Mouse (Mus musculus): ENCODE data around the gene Fuk.
"Not testable (repeated sequence)": the region's sequence is repeated elsewhere in the genome, so short reads cannot be mapped to it uniquely, and the experiment has no call there.

Fuk gene

DNA sequence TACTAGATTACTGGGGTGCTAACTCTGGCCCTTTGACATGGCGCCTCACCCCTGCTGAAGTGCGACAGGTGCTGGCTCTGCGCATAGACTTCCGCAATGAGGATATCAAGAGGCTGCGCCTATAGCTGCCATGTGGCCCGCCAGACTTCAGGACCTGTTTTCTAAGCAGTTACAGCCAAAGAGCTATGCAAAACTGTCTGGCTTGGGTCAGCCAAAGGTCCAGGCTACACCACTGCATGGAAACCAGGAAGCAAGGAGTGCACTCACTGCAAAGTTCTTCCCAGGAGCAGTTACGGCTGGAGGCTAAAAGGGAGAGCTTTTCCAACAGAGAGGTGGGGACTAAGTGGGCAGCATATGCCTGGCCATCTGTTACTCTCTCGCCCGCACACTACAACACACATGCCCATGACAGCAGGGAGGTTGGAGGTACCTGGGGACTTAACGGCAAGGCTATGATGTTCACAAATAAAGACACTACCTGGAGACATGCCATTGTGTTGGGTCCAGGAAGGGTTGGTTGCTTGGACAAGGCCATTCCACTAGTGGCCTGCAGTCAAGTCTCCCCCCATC, 20.5 kb downstream of the Fuk start:
- no peak for DNase-seq (ENCODE audit: low spot score)

DNA sequence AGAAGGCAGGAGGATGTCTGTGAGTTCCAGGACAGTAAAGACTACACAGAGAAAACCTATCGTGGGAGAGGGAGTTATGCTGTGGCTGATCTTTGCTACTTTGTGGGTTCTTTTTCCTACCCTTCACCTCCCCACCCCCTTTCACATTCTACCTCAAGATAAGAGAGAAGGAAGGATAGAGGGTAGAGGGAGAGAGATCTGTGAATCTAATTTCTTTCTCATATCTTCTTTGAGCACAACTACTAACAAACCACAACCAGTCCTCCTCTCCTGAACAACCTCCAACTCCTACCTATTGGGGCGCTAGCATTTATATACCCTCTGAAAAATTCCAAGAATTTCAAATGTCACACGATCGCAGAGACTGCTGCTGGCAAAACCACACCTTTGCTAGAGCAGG, 24.4 kb downstream of the Fuk start:
- DNase-seq (ENCODE audit: low spot score) = no peak

DNA sequence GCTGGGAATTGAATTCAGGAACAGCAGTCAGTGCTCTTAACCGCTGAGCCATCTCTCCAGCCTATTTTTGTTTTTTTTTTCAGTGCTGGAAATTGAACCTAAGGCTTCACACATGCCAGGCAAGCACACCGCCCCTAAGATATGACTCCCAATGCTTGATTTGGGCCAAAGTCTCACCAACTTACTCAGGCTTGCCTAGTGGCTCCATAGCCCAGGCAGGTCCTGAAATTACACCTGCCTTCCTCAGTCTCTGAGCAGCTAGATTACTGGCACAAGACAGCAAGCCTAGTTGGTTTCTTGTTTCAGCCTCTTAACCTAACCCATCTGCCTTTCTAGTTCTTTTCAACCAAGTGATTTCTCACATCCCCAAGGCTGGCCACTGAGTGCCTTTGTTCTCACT, 31.8 kb downstream of the Fuk start:
- DNase-seq (ENCODE audit: low spot score) = no peak

DNA sequence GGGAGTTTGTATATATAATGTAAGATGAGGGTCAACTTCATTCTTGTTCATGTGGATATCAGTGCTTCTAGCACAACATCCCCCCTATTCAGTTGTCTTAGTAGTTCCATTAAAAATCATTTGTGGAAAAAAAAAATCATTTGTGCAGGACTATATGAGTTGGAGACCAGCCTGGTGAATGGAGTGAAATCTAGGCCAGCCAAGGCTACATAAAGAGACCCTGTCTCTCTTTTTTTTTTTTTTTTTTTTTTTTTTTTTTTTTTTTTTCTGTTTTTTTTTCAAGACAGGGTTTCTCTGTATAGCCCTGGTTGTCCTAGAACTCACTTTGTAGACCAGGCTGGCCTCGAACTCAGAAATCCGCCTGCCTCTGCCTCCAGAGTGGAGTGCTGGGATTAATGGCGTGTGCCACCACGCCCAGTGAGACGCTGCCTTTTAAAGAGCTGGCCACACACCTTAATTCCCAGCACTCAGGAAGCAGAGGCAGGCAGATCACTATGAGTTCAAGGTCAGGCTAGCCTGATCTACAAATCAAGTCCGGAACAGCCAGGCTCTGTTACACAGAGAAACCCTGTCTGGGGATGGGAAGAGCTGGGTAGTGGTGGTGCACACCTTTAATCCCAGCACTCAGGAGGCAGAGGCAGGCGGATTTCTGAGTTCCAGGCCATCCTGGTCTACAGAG, 40.8 kb downstream of the Fuk start:
- not testable (repeated sequence) for DNase-seq (ENCODE audit: low spot score)

DNA sequence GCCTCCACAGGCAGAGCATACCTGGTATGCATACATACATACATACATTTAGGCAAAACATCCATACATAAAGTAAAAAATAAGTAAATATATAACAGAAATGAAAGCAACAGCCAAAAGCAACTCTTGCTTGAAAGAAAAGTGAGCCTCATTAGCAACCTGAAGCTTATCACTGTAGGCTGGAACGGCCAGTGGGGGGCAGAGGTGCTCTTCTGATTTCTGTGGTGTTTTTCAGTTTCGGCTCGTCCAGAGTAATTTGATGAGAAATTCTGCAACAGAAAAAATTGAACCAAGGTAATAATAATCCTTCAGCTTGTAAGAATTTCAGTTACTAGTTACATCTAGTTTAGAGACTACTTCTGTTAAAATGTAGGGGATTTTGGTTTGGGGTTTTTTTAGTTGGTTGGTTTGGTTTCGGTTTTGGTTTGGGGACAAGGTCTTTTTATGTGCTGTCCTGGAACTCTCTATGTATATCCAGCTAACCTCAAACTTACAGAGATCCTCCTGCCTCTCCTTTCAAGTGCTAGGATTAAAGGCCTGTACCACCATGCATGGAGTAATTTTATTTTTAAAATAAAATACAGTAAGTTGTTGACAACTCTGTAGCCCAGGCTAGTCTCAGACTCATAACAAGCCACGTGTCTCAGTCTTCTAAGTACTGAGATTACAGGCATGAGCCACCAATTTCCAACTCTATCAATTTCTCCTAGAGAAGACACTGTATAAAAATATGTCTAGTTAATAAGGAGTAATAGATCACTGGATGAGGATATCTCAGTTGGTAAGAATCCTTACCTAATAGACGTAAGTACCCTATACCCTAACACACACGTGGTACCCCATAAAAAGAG, 42.4 kb downstream of the Fuk start:
- peak; percentile 68 for DNase-seq (ENCODE audit: low spot score)

DNA sequence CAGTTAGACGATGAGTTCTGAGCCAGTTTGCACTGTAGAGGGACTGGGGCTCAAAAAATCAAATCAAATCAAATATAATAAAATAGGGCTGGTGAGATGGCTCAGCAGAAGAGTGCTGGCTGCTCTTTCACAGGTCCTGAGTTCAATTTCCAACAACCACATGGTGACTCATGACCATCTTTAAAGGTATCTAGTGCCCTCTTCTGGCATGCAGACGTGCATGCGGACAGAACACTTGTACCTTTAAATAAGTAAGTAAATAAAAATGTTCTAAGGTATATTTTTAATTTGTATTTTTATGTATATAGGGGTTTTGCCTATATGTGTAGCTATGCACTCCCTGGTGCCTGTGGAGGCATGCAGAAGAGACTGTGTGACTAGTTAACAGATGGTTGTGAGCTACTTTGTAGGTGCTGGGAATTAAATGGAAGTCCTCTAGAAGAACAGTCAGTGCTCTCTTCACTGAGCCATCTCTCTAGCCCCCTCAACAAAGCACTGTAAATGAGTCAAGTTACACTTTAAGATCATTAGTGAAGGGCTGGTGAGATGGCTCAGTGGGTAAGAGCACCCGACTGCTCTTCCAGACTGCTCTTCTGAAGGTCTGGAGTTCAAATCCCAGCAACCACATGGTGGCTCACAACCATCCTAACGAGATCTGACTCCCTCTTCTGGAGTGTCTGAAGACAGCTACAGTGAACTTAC, 45.4 kb downstream of the Fuk start:
- peak; percentile 61 for DNase-seq (ENCODE audit: low spot score)

DNA sequence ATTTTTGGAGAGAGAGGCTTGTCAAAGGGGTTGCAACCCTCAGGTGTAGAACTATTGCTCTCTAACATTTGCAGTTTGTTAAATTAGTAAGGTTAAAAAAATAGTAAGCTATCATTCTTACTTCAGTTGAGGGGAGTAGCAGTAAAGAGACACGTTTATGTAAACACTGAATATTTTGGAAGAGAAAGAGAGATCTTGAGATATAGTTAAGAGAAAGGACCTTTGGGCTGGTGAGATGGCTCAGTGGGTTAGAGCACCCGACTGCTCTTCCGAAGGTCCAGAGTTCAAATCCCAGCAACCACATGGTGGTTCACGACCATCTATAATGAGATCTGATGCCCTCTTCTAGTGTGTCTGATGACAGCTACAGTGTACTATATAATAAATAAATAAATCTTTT, 46.2 kb downstream of the Fuk start:
- not testable (repeated sequence) for DNase-seq (ENCODE audit: low spot score)

DNA sequence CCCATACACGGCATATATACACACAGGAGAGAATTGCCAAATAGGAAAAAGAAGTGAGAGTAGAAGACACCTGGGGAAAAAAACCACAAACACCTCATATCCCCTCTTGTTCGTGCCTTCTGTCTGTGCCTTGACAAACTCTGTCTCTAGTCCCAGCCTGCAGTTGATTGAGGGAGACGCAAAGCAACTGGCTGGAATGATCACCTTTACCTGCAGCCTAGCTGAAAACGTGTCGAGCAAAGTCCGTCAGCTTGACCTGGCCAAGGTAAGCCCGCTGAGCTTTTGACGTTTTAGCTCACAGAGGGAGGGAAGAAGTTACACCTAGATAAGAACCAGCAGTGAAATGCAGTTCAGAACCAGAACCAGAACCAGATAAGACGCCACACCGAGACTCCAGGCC, 51.1 kb downstream of the Fuk start:
- no peak for DNase-seq (ENCODE audit: low spot score)

DNA sequence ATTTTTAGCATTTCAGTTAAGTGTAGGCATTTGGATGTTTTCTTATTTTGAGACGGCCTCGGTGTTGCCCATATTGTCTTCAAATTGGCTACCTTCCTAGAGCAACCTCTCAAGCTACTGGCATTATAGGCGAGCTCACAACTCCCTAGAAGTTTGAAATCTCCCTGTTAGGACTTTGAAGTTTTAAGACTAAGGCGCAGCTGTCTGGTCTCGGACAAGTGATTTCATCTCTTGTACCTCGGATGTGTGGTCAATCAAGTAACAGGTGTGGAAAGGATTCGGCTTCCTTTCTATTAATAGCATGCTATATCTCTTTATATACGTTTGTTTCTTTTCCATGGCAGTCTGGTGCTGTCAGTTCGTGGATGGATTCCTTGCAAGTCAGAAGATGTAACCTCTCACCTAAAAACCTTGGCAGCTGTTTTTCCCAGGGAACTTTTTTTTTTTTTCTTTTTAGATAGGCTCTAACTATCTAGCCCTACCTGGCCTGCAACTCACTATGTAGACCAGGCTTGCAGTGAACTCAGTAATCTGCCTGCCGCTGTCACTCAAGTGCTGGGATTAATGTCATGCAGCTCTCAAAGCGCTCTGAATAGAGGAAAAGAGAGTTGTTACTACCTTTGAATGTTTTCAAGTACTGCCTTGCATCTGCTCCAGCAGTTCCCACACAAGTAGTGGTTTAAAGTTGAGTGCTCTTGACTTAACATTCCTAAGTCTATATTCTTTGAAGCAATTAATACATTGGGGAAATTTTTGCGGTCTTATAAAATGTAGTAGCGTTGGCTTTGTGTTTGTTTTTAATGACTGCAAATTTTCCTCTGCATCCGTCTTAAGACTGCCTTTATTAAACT, 54.4 kb downstream of the Fuk start:
- DNase-seq (ENCODE audit: low spot score) = peak; percentile 58

DNA sequence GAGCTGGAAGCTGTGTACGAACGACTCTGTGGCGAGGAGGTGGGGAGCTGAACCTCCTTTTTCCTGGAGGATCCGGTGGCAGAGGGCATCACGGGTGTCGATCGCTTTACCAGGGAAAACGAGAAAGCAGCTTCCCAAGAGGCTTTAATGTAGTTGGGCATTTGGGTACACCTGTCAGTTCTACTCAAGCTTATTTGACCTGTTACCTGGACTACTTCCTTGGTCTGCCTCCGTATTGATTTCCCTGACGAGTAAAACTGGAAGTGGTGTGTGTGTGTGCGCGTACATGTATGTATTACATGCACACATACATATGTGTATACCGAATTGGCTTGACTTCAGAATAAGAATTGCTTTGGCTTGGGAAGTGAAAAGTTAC, 55.1 kb downstream of the Fuk start:
- DNase-seq (ENCODE audit: low spot score) = no peak

DNA sequence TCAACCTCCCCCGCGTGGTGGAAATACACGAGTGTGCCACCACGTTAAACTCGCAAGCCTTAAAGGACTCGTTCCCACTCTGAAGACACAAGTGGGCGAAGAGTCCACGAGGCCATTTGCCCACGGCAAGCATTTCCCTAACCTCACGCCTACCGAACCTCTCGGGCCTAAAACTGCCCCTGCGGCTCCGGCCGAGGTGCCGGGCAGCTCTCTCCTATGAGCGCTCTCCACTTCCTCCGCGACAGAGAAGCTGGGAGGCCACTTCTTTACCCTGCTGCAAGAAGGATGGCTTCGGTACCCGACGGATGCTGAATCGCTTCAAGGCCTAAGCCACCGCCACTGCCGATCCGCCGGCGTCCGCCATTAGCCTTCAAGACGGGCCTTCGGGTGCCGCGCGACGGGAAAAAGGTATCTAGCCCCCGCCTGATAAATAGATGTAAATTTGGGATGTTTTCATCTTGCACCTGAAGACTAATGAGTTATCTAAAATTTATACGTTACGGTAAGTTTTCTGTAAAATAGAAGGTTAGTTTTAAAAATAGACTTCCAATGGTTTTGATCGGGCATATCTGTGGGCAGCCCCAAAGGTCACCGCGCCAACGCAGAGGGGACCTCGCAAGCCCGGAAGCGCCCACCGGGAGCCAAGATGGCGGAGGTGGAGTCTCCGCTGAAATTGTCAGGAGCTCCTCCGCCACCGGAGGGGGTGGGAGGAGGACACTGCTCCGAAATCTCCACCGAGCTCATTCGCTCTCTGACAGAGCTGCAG, 55.7 kb downstream of the Fuk start, which contains the start of the genes Cog4 and Sf3b3:
Gene Cog4, plus strand, starts transcription at position 196 of the 766 bp plus-strand sequence.
Gene Sf3b3, minus strand, starts transcription at position 383 of the 766 bp plus-strand sequence.
- DNase-seq (ENCODE audit: low spot score) = peak; percentile 97

DNA sequence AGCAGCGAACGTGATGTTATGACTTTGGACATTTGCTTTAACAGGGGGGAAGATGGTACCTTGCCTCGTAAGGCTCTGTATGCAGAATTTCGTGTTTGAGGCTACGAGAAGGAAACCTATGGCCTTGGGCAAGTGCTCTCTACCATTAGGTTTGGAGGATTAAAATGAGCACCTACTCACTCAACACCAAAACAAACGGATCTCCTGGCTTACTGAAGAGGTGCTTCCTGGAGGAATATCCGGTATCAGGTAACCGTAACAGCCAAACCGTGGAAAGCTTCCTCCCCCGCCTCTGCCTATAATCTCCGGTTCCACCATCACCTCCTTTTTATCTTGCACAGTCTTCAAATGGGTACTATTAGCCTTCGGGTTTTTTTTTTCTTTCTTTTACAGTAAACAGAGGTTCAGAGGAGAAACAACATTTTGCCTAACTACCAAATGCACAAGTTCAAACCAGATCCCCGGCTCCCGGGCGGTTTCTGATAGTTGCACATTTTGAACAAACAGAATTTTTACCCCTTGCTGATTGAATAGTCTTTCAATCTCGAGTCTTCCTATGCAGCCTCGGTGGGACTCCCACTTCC, 56.4 kb downstream of the Fuk start:
- DNase-seq (ENCODE audit: low spot score) = no peak

DNA sequence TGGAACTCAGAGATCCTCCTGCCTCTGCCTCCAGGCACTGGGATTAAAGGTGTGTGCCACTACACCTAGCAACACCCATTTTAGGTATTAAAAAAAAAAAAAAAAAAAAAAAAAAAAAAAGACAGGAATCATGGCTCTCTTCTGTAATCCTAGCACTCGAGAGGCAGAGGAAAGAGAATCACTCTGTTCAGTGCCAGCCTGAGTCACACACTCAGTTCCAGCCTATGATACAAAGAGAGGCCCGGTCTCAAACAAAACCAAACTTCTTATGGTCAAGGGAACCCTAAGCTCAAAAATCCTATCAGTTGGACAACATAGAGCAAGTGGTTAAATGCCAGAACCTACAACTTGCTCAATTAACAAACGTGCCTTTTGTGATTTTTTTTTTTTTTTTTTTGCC, 57.3 kb downstream of the Fuk start:
- peak; percentile 51 for DNase-seq (ENCODE audit: low spot score)

DNA sequence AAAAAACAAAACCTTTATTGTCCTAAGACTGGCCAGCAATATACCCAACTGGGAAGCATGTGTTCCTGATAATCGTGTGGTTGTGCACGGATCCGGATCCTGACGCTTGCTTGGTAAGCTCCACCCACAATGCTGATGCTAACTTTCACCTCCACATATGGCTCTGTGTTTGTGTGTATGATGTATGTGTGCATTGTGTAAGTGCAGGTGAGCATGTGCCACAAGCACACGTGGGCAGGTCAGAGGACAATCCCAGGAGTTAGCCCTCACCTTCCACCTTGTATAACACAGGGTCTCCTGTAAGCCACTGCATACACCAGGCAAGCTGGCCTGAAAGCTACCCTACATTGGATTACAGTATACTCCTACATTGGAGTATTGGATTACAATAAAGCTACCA, 59.1 kb downstream of the Fuk start:
- no peak for DNase-seq (ENCODE audit: low spot score)

DNA sequence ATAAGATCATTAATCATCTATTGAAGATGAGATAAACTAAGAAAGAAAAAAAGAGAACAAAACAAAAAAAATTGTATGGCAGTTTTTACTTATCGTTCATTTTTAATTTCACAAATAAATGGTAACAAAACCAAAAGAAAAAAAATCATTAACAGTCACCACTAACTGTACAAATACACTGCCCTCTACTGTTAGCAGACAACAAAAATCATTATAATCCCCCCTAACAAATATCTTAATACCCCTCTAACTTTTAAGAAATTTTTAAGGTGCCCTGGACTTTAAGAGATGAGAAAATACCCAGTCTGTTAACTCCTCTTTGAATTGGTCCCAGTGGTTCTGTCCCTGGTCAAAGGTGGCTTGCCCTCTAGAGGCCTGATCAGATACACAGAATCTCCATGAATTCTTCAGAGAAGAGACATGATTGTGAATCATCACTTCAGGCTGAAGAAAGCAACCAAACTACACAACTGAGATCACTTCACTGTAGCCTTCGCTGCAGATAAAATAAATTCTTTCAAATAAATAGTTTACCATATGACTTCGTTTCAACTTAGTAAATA, 60.2 kb downstream of the Fuk start:
- DNase-seq (ENCODE audit: low spot score) = peak; percentile 55

Data from adipocyte (in vitro differentiated cells).